Mouse (Mus musculus) neural tube, postnatal 0 days (tissue): ENCODE data around the gene Dynlt1f. TPM values are rescaled to one million over a fixed set of nuclear protein-coding genes. Genes with fewer than 3 reads are reported as not detected.

ENCODE experiments used
- polyA plus RNA-seq: library from polyadenylated mRNA; unstranded; fragments of >200 nt; fragmentation: Nextera tagmentation; extraction: Ambion mirVana; gene quantifications from 2 replicates; pipeline ENCODE4 v1.2.1, GENCODE M21; 2015

Gene Dynlt1f
- 304 and 309 TPM in 2 replicates for polyA plus RNA-seq

GRCm38 (mm10) chr17:6655567-6656281 is at the start of gene Dynlt1f:
Gene Dynlt1f (minus strand): TSS chr17:6655900.

GRCm38 (mm10) chr17:6658801-6659200 is 3.1 kb upstream of the Dynlt1f start, which contains the start of gene Sytl3:
Gene Sytl3 (plus strand): TSS chr17:6659093.

GRCm38 (mm10) chr17:6601204-6601911 is 54.3 kb downstream of the Dynlt1f start, which contains the start of gene Dynlt1c:
Gene Dynlt1c (plus strand): TSS chr17:6601671.

Other genes starting within 250 kb of the Dynlt1f start
- gene Dynlt1b, start 225.8 kb downstream of the Dynlt1f start, polyA plus RNA-seq: 1,336 and 1,374 TPM in 2 replicates
- gene Dynlt1c, start 54.2 kb downstream of the Dynlt1f start, polyA plus RNA-seq: 41.3 and 45.2 TPM in 2 replicates
- 1.5 and 2.3 TPM in 2 replicates for gene Sytl3, start 3.2 kb upstream of the Dynlt1f start, polyA plus RNA-seq
- 61.0 and 61.2 TPM in 2 replicates for gene Ezr, start 126.9 kb upstream of the Dynlt1f start, polyA plus RNA-seq